Mouse (Mus musculus): ENCODE measurements around the gene Sema3b. TPM values are rescaled to one million over a fixed set of nuclear protein-coding genes. Genes with fewer than 3 reads are reported as not detected.

The Sema3b gene
- polyA plus RNA-seq, 1 experiment from 2014 or later, result 3.2 TPM

DNA sequence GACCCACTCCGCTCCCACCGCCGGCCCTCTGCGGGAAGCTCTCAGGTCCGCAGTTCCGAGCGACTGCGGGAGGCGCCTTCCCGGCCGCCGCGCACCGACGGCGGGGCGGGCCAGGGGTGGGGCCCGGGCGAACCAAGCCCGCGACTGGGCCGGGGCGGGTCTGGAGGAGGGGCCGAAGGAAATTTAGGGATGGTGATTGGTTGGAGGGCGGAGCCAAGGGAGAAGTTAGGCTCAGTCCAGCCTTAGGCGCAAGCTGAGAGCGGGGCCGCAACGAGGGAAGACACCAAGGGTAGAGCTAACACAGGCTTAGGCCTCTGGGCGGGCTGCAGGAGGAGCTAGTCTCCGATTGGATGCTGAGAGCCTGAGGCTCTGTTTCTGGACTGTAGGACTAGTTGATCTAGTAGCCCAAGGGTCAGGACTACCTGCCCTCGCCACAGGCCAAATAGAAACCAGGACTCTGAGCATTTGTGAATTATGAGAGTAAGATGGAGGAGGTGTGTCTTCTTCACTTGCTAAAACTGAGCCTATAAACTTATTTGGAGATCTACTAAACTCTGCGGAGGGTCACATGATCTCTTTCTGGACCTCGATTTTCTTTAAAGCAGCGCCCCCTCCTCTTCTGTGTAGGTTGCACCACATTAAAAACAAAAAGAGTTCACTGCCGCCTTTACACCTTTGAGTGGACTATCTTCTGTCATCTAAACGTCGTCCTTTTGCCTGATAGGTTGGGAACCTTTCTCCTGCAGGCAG is 26.4 kb upstream of the Sema3b start, which contains the start of gene Gnai2:
Gnai2 (minus strand) TSS at position 89 of the 750 bp plus-strand sequence.
- Histone ChIP-seq H3K36me3 (ENCODE audit: control insufficient read depth, insufficient read depth, low read length) (no peaks in the 10 kb centered on the region), H3K4me2 (ENCODE audit: low read length) (peak within 1 kb of the TSS; percentile 85), H3K4me3 (replicated peaks; ENCODE audit: low read depth, low read length) (peak within 1 kb of the TSS; percentile 80), H3K9ac (replicated peaks; ENCODE audit: low read length) (peak within 1 kb of the TSS; percentile 84), H3K27ac (replicated peaks; ENCODE audit: low read depth, low read length) (peak within 1 kb of the TSS; percentile 99), H3K4me1 (ENCODE audit: control insufficient read depth, insufficient read depth, low read length) (peaks cover 49% of the 10 kb centered on the region), H3K9me3 (ENCODE audit: control insufficient read depth, low read length) (no peaks in the 10 kb centered on the region), H3K27me3 (ENCODE audit: control insufficient read depth, insufficient read depth, low read length) (no peaks in the 10 kb centered on the region)
- 4% methylated on average over 38 of the region's 38 CpGs for WGBS
- peak; percentile 87 for ATAC-seq (ENCODE audit: low FRiP score, low TSS enrichment)
- DNase-seq, result peak; percentile 95

DNA sequence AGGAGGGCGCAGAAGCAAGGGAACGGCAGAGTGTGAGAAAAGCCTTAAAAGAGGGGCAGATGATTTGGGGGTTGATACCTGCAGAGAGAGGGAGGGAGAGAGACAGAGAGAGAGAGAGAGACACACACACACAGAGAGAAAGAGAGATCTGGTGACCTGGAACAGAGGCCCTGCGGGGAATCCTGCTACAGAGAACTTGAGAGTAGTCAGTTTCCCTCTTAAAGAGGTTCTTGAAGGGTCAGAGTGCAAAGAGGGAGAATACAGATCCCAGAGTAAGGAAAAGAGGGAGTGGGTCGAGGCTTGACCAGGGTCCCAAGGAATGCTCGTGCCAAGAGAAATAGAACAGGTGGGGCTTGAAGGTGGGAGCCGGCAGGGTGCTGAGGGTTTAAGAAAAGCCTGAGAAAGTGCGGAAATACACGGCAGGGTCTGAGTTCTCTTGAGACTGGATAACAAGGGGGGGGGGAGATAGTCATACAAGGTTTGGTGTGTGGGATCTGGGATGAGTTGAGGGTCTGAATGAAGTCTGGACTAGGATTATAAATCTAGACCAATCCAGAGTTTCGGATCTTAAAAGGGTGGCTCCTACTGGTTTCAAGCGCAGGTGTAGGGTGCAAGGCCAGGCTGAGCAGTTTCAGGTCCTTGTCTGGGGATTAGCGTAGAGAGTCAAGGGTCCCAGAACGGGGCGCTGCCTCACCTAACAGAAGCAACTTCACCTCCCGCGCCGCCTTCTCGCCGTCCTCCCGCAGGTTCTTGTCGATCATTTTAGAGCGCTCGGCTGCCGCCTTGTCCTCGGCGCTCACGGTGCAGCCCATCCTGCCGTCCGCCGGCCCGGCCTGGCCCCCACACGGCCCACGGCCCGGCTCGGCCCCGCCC is 25.6 kb upstream of the Sema3b start:
- peak overlapping the region; percentile 85 for H3K4me2 ChIP-seq (ENCODE audit: low read length)
- ATAC-seq (ENCODE audit: low FRiP score, low TSS enrichment), result no peak
- peak overlapping the region; percentile 80 for H3K4me3 ChIP-seq (replicated peaks; ENCODE audit: low read depth, low read length)
- no peaks in the 10 kb centered on the region for H3K27me3 ChIP-seq (ENCODE audit: control insufficient read depth, insufficient read depth, low read length)
- H3K9me3 ChIP-seq (ENCODE audit: control insufficient read depth, low read length), result no peaks in the 10 kb centered on the region
- under 1% methylated on average over 35 of the region's 35 CpGs for WGBS
- H3K4me1 ChIP-seq (ENCODE audit: control insufficient read depth, insufficient read depth, low read length), result peaks cover 57% of the 10 kb centered on the region
- H3K27ac ChIP-seq (replicated peaks; ENCODE audit: low read depth, low read length), result peak overlapping the region; percentile 99
- peak overlapping the region; percentile 84 for H3K9ac ChIP-seq (replicated peaks; ENCODE audit: low read length)
- no peaks in the 10 kb centered on the region for H3K36me3 ChIP-seq (ENCODE audit: control insufficient read depth, insufficient read depth, low read length)
- no peak for DNase-seq

DNA sequence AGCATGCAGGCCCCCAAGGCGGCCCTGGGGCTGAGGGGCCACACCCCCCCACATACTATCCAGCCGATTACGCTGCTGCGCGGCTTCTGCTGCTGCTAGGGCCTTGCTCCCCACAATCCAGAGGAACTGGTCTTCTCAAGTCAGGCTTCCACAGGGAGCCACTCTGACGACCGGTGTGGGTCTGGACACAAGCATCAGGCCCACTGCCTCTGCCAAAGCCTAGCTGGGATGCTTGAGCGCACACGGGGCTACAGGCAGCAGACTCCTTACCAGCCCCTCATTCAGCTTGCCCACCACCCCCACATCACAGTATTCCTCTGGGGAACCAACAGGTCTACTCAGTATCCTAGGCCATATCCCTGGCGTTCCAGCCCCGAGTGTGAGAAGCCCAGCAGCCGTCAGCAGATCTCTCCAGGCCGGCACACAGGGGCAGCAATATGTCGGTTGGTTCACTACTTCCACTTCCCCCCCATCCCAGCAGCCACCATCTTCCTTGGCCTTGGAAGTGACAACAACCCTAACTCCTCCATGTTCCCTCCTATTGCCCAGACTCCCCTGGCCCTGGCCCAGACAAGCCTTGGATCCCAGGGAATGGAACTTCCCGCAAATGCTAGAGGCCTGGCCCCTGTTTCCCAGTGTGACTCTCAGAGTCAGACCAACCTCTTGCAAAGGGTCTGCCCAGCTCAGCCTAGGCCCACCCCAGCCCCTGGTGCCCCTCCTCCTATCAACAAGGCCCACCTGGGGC is 24.8 kb upstream of the Sema3b start:
- no peaks in the 10 kb centered on the region for H3K27me3 ChIP-seq (ENCODE audit: control insufficient read depth, insufficient read depth, low read length)
- peak overlapping the region; percentile 99 for H3K27ac ChIP-seq (replicated peaks; ENCODE audit: low read depth, low read length)
- peak overlapping the region; percentile 80 for H3K4me3 ChIP-seq (replicated peaks; ENCODE audit: low read depth, low read length)
- WGBS, result 0% methylated on average over 15 of the region's 15 CpGs
- ATAC-seq (ENCODE audit: low FRiP score, low TSS enrichment) (no peak), DNase-seq (peak; percentile 54)
- peak overlapping the region; percentile 85 for H3K4me2 ChIP-seq (ENCODE audit: low read length)
- 0 out of 2 replicates have a peak, but pooled peaks cover 3% of the 10 kb centered on the region for H3K36me3 ChIP-seq (ENCODE audit: control insufficient read depth, insufficient read depth, low read length)
- H3K4me1 ChIP-seq (ENCODE audit: control insufficient read depth, insufficient read depth, low read length), result peaks cover 66% of the 10 kb centered on the region
- H3K9me3 ChIP-seq (ENCODE audit: control insufficient read depth, low read length), result no peaks in the 10 kb centered on the region
- peak overlapping the region; percentile 84 for H3K9ac ChIP-seq (replicated peaks; ENCODE audit: low read length)

DNA sequence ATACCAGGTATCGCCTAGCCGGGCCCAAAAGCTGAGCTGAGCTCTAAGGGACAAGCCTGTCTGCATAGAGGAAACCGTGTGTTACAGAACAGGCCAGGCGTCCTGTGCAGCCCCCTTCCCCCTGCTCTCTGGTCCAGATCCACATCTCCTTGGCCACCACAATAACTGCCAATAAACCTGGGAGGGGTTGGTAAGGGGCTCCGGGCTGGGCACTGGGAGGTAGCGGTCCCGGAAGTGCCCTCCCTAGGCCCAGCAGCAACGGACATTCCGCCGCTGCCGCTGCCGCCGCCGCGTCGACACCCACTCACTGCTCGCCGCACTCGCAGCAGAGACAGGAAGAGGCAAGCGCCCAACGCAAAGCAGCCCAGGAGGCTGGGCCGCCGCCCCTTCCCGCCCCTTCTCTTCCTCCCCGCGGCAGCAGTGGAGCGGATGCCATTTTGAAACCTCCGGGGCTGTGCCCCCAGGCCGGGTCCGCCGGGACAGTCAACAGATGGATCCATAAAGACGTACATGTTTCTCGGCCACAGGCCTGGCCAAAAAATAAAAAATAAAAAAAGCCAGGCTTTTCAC is 24.1 kb upstream of the Sema3b start:
- Histone ChIP-seq H3K27ac (replicated peaks; ENCODE audit: low read depth, low read length) (peak overlapping the region; percentile 99), H3K36me3 (ENCODE audit: control insufficient read depth, insufficient read depth, low read length) (0 out of 2 replicates have a peak, but pooled peaks cover 3% of the 10 kb centered on the region), H3K4me2 (ENCODE audit: low read length) (peak overlapping the region; percentile 85), H3K9ac (replicated peaks; ENCODE audit: low read length) (peak overlapping the region; percentile 84), H3K27me3 (ENCODE audit: control insufficient read depth, insufficient read depth, low read length) (no peaks in the 10 kb centered on the region), H3K4me3 (replicated peaks; ENCODE audit: low read depth, low read length) (peak overlapping the region; percentile 80), H3K9me3 (ENCODE audit: control insufficient read depth, low read length) (no peaks in the 10 kb centered on the region), H3K4me1 (ENCODE audit: control insufficient read depth, insufficient read depth, low read length) (peaks cover 72% of the 10 kb centered on the region)
- DNase-seq, result peak; percentile 81
- 1% methylated on average over 33 of the region's 33 CpGs for WGBS
- ATAC-seq (ENCODE audit: low FRiP score, low TSS enrichment), result no peak

DNA sequence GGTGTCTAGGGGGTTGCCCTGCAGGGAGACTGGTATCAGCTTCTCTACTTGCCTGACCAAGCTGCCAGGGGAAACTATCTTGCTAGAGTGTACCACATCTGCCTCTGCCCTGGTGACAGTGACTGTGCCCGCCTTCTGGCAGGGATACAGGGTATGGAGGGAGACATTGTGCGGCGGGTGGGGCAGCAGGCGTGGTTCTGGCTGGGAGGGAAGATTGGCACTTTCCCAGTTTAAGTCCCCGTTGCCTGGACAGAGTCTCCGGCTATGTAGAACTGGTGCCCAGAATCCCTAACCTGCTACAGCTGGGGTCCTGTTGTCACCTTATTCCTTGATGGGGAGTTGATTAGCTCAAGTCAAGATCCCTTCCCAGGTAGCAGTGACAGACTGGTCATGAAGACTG is 23.4 kb upstream of the Sema3b start:
- 12% methylated on average over 6 of the region's 6 CpGs for WGBS
- Histone ChIP-seq H3K27me3 (ENCODE audit: control insufficient read depth, insufficient read depth, low read length) (no peaks in the 10 kb centered on the region), H3K36me3 (ENCODE audit: control insufficient read depth, insufficient read depth, low read length) (0 out of 2 replicates have a peak, but pooled peaks cover 3% of the 10 kb centered on the region), H3K9ac (replicated peaks; ENCODE audit: low read length) (peak overlapping the region; percentile 84), H3K9me3 (ENCODE audit: control insufficient read depth, low read length) (no peaks in the 10 kb centered on the region), H3K4me3 (replicated peaks; ENCODE audit: low read depth, low read length) (peak overlapping the region; percentile 80), H3K27ac (replicated peaks; ENCODE audit: low read depth, low read length) (peak overlapping the region; percentile 99), H3K4me1 (ENCODE audit: control insufficient read depth, insufficient read depth, low read length) (peaks cover 76% of the 10 kb centered on the region), H3K4me2 (ENCODE audit: low read length) (peak overlapping the region; percentile 85)
- DNase-seq (peak; percentile 61), ATAC-seq (ENCODE audit: low FRiP score, low TSS enrichment) (no peak)

DNA sequence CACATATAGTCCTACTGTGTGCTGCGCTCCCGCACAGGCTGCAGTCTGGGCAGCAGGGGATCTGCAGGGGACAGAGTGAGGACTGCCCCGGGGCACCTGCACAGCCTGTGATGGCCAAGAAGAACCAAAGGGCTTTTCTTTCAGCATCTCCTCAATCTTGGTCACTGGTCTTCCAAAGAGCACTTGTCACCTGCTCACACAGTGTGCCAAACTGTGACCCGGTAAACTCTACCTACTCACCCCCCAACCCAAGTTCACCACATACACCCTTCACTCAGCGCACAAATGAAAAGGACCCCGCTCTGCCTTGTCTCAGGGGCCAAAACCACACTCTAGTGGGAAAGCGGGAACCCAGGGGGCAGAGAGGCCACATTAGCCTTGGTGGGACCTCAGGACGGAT is 22.8 kb upstream of the Sema3b start:
- peaks cover 76% of the 10 kb centered on the region for H3K4me1 ChIP-seq (ENCODE audit: control insufficient read depth, insufficient read depth, low read length)
- WGBS, result 54% methylated on average over 8 of the region's 8 CpGs
- H3K27ac ChIP-seq (replicated peaks; ENCODE audit: low read depth, low read length), result peak overlapping the region; percentile 99
- 0 out of 2 replicates have a peak, but pooled peaks cover 3% of the 10 kb centered on the region for H3K36me3 ChIP-seq (ENCODE audit: control insufficient read depth, insufficient read depth, low read length)
- peak overlapping the region; percentile 85 for H3K4me2 ChIP-seq (ENCODE audit: low read length)
- H3K4me3 ChIP-seq (replicated peaks; ENCODE audit: low read depth, low read length), result peak overlapping the region; percentile 80
- DNase-seq, result no peak
- peak overlapping the region; percentile 84 for H3K9ac ChIP-seq (replicated peaks; ENCODE audit: low read length)
- ATAC-seq (ENCODE audit: low FRiP score, low TSS enrichment), result no peak
- no peaks in the 10 kb centered on the region for H3K9me3 ChIP-seq (ENCODE audit: control insufficient read depth, low read length)
- no peaks in the 10 kb centered on the region for H3K27me3 ChIP-seq (ENCODE audit: control insufficient read depth, insufficient read depth, low read length)

DNA sequence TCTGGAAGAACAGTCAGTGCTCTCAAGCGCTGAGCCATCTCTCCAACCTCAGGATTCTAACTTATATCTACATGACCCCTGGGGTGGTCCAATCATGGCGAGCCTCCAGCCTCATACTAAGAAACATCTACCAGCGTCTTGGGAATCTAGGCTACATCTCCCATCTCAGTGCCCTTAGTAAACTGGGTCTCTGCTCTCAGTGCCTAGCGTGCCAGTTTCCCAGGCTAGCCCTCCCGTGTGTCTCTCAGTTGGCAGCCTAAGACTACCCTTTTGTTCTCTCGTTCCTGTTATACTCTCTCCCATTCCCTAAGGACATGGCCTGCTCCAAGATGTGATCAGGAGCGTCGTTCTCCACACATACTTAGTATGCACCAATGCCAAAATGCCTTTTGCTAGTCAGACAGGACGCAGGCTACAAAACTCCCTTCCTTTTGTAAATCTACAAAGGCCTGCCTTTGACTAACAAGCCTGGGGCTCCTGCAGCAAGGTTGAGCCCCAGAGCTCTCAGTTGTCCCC is 22.3 kb upstream of the Sema3b start:
- peaks cover 77% of the 10 kb centered on the region for H3K4me1 ChIP-seq (ENCODE audit: control insufficient read depth, insufficient read depth, low read length)
- 0 out of 2 replicates have a peak, but pooled peaks cover 3% of the 10 kb centered on the region for H3K36me3 ChIP-seq (ENCODE audit: control insufficient read depth, insufficient read depth, low read length)
- H3K4me2 ChIP-seq (ENCODE audit: low read length), result peak overlapping the region; percentile 85
- H3K27me3 ChIP-seq (ENCODE audit: control insufficient read depth, insufficient read depth, low read length), result no peaks in the 10 kb centered on the region
- H3K27ac ChIP-seq (replicated peaks; ENCODE audit: low read depth, low read length), result peak overlapping the region; percentile 99
- H3K9me3 ChIP-seq (ENCODE audit: control insufficient read depth, low read length), result no peaks in the 10 kb centered on the region
- peak overlapping the region; percentile 80; the same call in 1 of the 2 replicates for H3K4me3 ChIP-seq (replicated peaks; ENCODE audit: low read depth, low read length)
- 17% methylated on average over 9 of the region's 9 CpGs for WGBS
- no peak for DNase-seq
- peak overlapping the region; percentile 84 for H3K9ac ChIP-seq (replicated peaks; ENCODE audit: low read length)
- no peak for ATAC-seq (ENCODE audit: low FRiP score, low TSS enrichment)
